Mouse (Mus musculus): ENCODE data around the gene Ell.
"Not testable (repeated sequence)": the region's sequence is repeated elsewhere in the genome, so short reads cannot be mapped to it uniquely, and the experiment has no call there.

The Ell gene

DNA sequence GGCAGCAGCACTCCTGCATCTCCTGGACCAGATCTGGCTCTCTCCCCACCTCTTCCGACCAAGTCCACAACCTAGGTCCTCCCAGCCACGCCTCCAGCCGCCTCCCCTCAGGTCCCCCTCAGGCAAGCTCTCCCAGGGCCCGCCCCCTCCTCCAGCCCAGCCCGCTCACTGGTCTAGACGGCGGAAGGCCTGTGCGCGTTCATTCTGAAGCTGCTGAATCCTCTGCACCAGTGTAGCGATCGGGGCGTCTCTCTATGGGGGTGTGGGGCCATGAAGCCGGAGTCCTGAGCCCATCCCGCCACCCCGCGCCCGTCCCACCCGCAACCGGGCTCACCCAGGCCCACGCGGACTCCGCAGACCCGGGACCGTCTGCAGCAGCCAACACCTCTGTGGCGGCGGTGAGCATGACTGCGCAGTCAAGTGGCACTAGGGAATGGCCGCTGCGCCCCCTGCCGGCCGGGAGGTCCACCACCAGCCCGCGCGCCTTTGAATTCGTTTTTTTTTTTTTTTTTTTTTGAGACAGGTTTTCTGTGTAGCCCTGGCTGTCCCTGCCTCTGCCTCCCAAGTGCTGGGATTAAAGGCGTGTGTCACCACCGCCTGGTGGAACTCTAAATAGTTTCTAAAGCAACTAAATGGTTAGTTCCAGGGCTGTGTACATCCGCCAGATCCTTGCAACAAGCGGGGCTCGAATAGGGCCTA, 32.8 kb upstream of the Ell start, which contains the start of gene Rex1bd:
TSS of gene Rex1bd (minus strand) at position 425 of the 699 bp plus-strand sequence.
- DNase-seq (ENCODE audit: low spot score in 2 of 2): peak; percentile 93 to 99

DNA sequence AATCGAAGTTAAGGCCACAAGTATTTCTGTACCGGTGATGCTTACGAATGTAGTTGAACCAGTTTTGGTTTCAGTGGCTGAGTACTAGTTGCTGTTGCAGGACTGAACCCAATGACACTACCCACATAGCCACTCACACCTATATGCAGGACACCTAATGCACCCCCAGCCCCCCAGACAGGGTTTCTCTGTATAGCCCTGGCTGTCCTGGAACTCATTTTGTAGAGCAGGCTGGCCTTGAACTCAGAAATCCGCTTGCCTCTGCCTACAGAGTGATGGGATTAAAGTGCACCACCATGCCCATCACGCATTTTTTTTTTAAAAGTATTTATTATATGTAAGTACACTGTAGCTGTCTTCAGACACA, 32.2 kb upstream of the Ell start:
- no peak for DNase-seq (ENCODE audit: low spot score in 2 of 2)

DNA sequence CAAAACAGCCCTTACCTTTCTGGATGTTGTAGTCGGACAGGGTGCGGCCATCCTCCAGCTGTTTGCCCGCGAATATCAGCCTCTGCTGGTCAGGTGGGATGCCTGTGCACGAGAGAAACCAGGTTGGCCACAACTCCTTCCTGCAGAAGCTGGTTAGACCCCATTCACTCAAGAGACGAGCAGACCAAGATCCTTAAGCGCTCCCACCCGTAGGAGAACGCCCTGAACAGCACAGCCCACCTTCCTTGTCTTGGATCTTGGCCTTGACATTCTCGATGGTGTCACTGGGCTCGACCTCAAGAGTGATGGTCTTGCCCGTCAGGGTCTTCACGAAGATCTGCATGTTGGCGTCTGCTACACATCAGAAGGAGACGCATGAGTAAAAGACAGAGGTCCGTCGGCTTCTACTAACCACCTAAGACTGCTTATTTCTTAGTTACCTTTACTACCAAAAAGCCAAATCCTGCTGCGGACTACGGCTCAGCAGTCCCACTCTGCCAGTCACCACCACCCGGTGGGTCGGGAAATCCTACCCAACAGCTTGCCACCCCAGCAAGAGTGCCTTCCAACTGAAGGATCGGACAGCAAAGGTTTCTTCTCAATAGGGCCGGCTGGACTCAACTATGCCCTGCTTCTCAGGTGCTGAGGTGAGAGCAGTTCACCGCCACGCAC, 29.8 kb upstream of the Ell start:
- no peak for DNase-seq (ENCODE audit: low spot score in 2 of 2)

DNA sequence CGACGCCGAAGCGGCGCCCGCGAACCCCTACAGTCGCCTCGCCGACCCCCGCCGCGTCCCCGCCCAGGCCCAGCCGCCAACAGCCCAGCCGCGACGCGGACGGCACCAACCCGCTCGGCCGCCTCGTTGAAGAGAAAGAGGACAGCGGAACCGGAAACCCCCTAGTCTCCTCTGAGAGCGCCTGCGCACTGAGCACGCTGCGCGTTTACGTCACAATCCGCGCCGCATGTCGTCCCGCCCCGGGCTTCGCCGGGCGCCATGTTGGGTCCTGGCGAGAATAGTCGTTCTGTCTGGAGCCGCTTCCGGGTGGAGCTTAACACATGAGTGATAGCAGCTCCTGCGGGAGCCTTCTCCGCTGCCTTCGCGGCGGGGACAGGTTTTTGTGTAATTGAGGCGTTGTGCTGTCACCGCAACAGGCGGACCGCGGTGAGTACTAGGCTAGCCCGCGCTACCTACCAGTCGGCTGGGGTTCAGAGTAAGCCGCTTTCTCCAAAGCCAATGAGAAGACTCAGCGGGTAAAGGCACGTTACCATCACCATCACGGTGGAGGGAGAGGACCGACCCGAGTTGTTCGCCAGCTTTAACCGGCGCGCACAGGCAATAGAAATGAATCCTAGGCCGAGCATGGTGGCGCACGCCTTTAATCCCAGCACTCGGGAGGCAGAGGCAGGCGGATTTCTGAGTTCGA, 28.9 kb upstream of the Ell start, which contains the start of gene Uba52:
TSS of gene Uba52 (minus strand) at position 574 of the 688 bp plus-strand sequence.
- DNase-seq (ENCODE audit: low spot score in 2 of 2): peak; percentile 97

DNA sequence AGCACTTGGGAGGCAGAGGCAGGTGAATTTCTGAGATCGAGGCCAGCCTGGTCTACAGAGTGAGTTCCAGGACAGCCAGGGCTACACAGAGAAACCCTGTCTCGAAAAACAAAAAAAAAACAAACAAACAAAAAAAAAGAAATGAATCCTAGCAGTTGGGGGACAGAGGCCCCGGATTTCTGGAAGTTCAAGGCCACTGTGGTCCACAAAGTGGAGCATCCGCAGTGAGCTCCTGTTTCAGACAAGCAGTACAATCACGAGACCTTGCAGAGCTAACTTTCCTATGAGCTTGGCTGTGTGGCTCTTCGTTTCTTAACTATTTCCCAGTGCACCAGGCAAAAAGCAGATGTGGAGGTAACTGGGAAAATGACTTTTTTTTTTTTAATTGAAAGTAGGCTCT, 28.1 kb upstream of the Ell start:
- not testable (repeated sequence) for DNase-seq (ENCODE audit: low spot score in 2 of 2)

DNA sequence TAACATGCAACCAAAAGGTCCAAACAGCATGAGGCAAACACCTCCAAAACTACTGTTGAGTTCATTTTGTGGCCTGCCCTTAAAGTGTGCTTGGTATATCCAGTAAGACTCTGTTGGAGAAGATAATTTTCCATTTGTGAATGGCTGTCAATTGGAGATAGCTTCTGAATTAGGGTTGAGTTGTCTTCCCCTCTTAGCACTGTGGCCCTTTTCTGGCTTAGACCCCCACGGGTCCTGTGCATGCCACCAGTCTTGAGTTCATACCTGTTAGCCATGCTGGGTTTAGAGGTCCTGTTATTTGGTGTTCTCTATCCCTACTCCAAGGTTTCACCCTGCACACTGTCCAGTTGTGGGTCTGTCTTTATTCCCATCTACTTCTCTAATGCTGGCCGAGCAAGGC, 27.5 kb upstream of the Ell start:
- DNase-seq (ENCODE audit: low spot score in 2 of 2): no peak

DNA sequence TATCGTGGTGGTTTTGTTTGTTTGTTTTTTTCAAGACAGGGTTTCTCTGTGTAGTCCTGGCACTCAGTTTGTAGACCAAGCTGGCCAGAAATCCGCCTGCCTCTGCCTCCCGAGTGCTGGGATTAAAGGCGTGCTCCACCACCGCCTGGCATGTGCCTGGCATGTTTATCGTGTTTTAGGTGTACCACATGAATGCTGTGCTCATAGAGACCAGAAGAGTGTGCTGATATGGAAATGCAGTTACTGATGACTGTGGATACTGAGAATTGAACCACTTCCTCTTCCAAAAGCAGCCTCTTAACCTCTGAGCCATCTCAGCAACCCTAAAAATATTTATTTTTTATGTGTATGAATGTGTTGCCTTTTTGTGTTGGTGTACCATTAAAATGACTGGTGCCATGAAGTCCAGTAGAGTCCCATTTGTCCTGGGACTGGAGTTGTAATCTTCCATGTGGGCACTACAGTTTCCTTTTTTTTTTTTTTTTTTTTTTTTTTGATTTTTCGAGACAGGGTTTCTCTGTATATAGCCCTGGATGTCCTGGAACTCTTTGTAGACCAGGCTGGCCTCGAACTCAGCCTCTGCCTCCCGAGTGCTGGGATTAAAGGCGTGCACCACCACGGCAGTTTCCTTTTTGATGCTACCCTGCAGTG, 26.9 kb upstream of the Ell start:
- DNase-seq (ENCODE audit: low spot score in 2 of 2): no peak

DNA sequence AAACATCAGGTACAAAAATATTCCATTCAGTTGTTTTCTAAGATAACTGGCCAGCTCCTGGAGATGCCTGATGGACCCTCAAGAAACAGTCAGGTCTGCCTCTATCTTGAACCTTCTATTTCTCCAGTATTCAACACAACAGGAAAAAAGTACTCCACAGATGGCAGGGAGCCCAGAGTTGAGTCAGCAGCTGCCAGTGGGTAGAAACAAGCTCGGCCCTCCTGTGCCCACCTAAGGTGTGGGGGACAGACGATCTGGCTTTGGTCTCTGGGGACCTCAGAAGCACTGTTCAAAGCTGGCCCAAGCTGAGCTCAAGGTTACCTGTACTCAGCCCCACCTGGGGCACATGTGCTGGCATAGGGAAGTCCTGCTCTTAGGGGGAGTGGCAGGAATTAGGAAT, 25.8 kb upstream of the Ell start:
- DNase-seq (ENCODE audit: low spot score in 2 of 2): no peak

DNA sequence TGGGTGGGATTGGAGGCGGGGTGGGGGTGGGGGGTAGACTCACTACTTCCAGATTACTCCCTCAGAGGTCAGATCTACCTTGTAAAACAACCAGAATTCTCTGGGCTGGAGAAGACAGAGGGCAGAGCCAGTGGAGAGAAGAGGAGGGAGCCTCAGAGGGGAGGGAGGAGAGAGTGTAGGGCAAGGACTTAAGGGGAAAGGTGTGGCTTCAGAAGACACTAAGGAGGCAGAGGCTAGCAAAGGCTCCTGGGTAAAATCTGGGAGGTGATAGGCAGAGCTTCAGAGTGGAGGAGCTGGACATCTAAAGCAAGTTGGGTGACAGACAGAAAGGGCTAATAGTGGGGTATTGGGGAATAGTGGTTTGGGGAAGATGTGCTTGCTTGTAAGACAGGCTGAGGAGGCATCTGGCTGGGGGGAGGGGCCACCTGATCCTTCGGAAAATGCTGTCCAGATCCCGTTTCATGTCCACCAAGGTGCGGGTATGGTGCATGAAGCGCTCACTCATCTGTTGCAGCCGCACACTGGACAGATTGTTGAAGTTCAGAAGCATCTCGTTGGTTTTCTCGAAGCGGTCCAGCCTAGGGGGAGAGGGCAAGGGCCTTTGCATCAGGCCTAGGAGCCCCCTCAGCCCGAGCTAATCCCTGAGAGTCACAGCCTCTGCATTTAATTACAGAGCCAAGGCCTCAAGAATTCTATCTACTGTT, 21.2 kb upstream of the Ell start:
- DNase-seq (ENCODE audit: low spot score in 2 of 2): no peak

DNA sequence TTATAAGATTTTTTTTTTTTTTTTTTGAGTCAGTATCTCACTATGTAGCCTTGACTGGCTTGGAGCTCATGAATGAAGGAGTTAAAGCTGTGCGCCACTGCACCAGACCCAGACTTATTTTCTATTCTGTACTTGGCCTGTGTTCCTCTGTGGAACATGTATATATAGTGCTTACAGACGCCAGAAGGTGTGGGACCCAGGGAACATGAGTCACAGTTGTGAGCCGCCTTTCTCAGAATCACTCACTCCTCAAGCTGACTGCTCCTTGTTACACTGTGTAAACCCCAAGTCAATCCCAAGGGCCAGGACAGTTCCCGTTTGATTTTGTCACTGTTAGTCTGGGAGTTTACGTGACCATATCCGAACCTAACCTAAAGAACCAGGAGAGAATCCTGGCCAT, 20.2 kb upstream of the Ell start:
- no peak for DNase-seq (ENCODE audit: low spot score in 2 of 2)

DNA sequence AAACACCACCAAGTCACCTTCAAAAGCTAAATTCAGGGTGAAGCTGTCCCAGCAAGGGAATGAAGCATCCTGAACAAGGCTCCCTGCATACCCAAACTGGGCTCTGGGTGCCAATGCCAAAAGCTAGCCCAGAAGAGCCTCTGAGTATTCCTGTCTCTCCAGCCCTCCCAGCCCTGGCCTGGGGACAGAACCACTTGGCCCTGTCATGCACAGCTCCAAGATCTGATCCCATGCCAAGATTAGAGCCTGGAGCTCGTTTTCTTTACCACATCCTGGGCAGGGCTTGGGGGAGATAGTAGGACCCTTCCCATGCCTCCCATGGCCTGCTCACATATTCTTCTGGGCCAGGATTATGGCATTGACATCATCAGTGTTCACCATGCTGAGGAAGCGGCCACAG, 19.7 kb upstream of the Ell start:
- no peak for DNase-seq (ENCODE audit: low spot score in 2 of 2)

DNA sequence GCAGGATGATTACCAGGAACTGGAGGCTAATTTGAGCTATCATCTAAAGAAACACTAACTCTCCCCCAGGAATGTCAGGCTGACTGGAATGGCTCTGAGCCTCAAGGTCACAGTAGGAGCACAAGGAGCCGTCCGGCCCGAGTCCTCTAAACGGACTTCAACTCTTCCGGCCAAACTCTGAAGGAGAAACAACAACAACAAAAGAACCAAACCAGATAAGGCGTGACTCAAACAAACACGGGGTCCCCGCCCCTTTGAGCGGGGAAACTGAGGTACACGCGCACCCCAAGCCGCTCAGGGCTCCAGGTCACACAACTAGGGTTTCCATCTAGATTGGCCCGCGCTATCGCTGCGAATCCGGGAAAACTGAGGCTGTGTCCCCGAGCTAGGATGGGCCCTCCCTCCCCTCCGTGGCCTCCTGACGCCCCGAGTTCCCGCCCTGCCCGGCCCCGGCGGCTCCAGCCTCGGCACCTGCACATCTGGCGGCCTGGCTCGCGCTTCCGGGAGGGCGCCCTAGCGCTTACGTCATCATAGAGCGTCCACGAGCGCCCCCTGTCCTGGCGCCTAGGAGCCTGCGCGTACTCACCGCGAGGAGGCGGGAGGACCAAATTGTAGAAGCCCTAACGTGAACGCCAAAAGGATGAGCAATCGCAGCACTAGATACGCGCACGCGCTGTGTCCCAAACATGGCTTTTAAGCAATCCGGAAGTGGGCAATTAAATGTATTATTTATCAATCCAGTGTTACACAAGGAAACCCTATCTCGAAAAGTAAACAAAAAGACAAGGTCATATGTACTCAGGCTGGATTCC, 16.5 kb upstream of the Ell start:
- peak; percentile 96 to 98 for DNase-seq (ENCODE audit: low spot score in 2 of 2)

DNA sequence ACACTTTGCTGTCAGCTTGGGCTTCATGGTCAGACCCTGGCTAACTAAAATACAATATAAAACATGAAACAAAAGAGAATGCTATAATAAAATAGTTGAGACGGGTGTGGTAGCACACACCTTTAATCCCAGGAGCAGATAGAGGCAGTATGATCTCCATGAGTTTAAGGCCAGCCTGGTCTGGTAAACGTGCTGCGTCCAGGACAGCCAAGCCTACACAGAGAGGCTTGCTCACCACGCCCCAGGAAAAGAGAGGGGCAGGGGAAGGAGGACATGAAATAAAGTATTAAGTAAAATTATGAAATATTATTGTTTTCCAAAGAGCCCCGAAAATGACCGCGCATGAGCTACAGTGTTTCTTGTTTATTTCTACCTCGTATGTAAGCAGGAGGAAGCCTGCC, 12.1 kb upstream of the Ell start:
- no peak for DNase-seq (ENCODE audit: low spot score in 2 of 2)

DNA sequence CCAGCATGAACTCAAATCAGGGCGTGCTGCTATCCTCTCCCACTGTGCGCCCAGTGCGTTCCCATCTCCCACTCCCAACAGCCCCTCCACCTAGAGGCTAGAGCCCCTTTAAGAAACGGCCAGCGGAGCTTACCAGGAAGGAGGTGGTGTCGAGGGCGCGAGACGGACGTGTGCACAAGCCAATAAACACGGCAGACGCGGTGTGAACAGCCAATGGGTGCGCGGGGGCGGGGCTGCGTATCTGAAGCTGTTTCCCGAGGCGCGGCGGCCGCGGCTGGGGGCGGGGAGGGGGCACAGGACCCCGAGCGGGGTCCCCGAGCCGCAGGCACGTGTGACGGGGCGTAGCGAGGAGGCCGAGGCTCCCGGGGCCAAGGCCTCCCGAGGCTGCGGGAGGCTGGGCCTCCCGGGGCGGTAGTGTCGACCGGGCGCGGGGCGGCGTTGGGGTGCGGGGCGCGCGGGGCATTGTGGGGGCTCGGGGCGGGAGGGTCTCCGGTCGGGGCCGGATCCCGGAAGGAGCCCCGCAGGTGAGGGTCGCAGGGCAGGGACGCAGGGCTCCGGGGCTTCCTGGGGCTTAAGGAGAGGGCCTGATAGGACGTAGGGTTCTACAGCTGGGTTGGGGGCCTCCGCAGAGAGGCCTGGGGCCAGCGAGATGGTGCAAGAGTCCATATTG, 11.6 kb upstream of the Ell start, which contains the start of the genes Fkbp8 and Kxd1:
TSS of gene Fkbp8 (plus strand) at position 213 of the 670 bp plus-strand sequence.
TSS of gene Kxd1 (minus strand) at position 445 of the 670 bp plus-strand sequence.
- DNase-seq (ENCODE audit: low spot score in 2 of 2): peak; percentile 98 to 99

DNA sequence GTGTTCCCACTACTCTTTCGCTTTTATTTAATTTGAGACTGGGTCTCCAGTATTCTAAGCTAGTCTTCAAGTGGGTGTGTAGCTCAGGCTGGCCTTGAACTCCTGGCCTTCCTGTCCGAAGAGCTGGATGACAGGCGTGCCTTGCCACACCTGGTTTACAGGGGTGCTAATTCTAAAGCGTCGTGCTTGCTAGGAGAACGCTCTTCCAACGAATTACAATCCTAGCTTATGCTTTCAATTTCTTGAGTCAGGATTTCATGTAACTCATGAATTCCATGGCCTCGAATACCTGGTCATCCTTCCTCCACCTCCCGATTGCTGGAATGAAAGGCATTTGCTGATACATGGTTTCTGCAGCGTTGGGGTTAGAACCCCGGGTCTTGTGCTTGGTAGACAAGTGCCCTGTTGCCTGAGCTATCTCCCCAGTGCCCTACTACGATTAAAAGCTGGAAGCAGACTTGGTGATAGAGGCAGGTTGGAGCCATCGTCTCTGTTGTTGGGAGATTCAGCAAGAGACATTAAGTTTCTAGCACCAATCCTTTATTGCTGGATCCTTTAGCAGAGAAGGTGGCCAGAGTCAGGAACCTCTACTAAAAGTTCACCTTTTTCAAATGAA, 11.0 kb upstream of the Ell start:
- peak in 1 of 2 experiments; percentile 68 for DNase-seq (ENCODE audit: low spot score in 2 of 2)

DNA sequence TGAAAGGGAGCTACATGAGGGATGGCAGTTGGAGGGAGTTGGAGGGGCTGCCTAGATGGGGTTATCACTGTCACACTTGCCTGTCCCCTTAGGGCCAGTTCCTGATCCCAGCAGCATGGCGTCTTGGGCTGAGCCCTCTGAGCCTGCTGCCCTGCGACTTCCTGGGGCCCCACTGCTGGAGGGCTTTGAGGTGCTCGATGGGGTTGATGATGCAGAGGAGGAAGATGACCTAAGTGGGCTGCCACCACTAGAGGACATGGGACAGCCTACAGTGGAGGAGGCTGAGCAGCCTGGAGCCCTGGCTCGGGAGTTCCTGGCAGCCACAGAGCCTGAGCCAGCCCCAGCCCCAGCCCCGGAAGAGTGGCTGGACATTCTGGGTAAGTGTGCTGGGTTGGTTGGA, 10.0 kb upstream of the Ell start:
- DNase-seq (ENCODE audit: low spot score in 2 of 2): peak in 1 of 2 experiments; percentile 67

DNA sequence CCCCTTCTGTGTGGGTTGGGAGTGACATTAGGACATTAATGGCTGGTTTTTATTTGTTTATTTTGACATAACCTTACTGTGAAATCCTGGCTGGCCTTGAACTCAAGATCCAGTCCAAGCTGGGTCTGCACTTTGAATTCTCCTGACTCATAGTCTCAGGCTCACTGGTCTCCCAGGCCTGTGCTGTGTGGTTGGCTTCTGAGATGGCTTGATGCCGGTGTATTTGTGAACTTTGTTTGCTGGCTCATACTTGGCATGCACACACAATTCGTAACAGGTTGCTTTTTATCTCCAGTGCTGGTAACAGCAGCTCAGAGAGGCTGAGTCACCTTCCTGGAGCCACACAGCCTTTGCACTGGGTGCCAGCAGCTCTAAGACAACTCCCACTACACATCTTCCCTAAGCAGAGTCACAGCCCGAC, 9.5 kb upstream of the Ell start:
- DNase-seq (ENCODE audit: low spot score in 2 of 2): no peak

DNA sequence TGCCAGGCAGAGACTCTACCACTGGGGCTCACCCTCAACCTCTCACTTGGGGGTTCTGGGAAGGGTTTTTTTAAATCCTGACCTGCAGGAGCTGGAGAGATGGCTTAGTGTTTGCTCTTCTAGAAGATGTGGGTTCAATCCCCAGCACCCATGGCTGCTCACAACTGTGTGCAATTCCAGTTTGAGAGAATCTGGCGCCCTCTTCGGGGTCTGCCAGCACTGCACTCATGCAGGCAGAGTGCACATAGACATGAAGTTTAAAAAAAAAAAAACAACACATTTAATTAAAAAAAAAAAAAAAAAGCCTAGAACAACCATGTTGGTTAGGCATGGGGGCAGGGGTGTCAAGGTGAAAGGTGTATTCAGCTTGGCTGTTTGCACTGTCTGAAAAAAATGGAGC, 8.9 kb upstream of the Ell start:
- peak in 1 of 2 experiments; percentile 30 for DNase-seq (ENCODE audit: low spot score in 2 of 2)

DNA sequence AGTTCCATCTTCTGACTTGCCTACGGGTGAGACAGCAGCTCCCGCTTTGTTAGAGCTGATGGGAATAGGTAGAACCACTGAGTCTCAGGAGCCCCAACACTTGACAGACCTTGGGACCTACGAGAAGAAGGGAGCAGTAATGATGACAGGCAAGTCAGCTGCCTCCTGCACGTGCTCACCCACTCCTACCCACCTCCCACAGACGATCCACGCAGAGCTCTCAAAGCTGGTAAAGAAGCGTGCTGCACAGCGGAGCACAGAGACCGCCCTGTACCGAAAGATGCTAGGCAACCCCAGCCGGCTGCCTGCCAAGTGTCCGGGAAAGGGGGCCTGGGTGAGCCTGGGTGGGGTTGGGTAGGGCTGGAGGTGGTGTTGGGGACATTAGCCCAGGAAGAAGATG, 5.0 kb upstream of the Ell start:
- no peak for DNase-seq (ENCODE audit: low spot score in 2 of 2)

DNA sequence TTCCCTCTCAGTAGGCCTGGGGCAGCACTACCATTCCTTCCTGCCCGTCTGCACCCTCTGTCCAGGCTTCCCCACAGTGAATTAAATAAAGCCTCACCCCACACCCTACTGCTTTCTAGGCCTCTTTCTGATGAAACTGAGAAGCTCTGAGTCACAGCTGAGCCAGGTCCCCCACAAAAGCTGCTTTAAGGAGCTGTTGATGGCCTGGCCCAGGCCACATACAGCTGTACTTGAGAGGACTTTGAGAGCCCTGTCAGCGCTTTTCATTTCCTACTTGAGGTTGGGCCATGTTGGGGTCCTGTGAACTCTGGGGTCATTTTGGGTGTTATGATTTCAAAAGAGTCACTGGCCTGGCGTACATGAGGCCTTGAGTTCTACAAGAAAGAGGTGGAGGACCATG, 4.0 kb upstream of the Ell start:
- no peak for DNase-seq (ENCODE audit: low spot score in 2 of 2)

Measured in spleen, postnatal 4 days (tissue).